Mouse (Mus musculus): Measurements from ENCODE around the gene Cbarp. TPM values are rescaled to one million over a fixed set of nuclear protein-coding genes. Genes with fewer than 3 reads are reported as not detected.

Gene Cbarp
- total RNA-seq, 2 experiments from 2014 or later, result 2.4 to 3.1 TPM

GRCm38 (mm10) chr10:80115290-80115943 lies 25.2 kb downstream of the Cbarp start, which contains the start of gene Stk11:
TSS of gene Stk11 (plus strand) at chr10:80115803.
- intact Hi-C loops (cut with DNase I), result loop anchor here (2.0 kb wide), 2 partner anchors 61 to 129 kb away; no protein-coding TSS in a partner anchor
- peak; percentile 99 for DNase-seq (ENCODE audit: low spot score)

- intact Hi-C loops (cut with DNase I), result loop anchor here (2.0 to 5.0 kb wide), 4 partner anchors 42 to 128 kb away; no protein-coding TSS in a partner anchor
Measured at GRCm38 (mm10) chr10:80114341-80115284, 26.0 kb downstream of the Cbarp start.

DNA sequence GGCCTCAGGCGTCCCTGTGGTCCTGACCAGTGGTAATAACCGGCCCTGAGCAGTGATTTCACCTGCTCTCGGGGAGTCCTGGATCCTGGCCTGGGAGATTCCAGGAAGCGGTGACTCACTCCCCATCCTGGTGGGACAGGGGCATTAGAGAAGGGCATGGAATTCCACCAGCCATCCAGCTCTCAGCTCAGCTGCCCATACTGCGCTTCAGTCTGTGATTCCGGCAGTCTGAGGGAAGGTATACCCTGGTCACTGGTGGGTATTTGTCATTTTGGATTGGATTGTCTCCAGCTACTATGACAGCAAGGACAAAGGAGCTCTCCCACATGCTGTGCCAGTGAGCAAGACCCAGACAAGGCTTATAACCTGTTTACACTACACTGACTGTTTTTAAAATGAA lies 33.0 kb downstream of the Cbarp start:
- intact Hi-C loops (cut with DNase I), result no loop called here
- no peak for DNase-seq (ENCODE audit: low spot score)

More at GRCm38 (mm10) chr10:80114341-80115284, 26.0 kb downstream of the Cbarp start:
- peak; percentile 82 for DNase-seq (ENCODE audit: low spot score)

- no peak for DNase-seq (ENCODE audit: low spot score)
- intact Hi-C loops (cut with DNase I), result no loop called here
Measured at GRCm38 (mm10) chr10:80105926-80106325, 34.7 kb downstream of the Cbarp start.

DNA sequence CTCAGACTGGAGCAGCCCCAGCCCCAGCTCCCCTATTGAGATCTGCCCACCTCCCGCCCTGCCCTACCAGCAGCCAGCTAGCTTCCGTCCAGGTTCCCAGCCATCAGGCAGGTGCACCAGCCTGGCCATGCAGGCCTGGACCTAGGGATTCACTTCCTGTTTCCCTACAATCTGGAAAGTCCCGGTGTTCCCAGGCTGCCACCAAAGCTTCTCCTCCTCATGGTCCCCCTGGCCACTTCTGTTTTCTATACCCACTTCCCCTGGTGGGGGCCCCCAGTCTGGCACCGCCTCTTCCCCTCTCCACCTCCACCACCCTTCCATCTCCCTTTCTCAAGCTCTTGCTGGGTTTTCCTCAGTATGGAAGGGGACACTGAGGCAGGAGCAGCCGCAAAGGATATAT lies 35.2 kb downstream of the Cbarp start, which contains the start of gene Sbno2:
Gene Sbno2, minus strand, starts transcription at position 112 of the 400 bp plus-strand sequence.
- intact Hi-C loops (cut with DNase I), result no loop called here
- no peak for DNase-seq (ENCODE audit: low spot score)

GRCm38 (mm10) chr10:80104181-80104580 lies 36.5 kb downstream of the Cbarp start:
- intact Hi-C loops (cut with DNase I), result no loop called here
- no peak for DNase-seq (ENCODE audit: low spot score)

- no peak for DNase-seq (ENCODE audit: low spot score)
- intact Hi-C loops (cut with DNase I), result no loop called here
Measured at GRCm38 (mm10) chr10:80103032-80103431, 37.6 kb downstream of the Cbarp start.

GRCm38 (mm10) chr10:80102216-80102915 lies 38.3 kb downstream of the Cbarp start:
- DNase-seq (ENCODE audit: low spot score), result peak; percentile 78
- intact Hi-C loops (cut with DNase I), result no loop called here

DNA sequence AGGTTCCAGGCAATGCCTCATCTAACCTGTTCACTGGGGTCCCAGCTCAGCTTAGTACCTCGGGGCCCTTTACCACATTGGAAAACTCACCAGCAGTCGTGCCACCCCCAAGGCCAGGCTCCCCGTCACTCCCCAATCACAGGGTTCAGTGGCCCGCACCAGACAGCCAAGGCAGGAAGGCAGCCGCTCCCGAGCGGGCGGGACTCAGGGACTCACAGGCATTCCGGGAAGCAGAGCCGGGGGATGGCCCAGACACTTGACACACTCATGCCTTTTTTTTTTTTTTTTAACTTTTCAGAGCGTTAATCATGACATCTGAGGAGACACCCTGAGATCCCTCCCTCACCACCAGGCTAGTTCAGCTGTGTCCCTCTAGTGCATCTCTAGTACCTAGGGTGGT lies 39.7 kb downstream of the Cbarp start:
- intact Hi-C loops (cut with DNase I), result no loop called here
- no peak for DNase-seq (ENCODE audit: low spot score)

- intact Hi-C loops (cut with DNase I), result no loop called here
- DNase-seq (ENCODE audit: low spot score), result no peak
Measured at GRCm38 (mm10) chr10:80098630-80099029, 42.0 kb downstream of the Cbarp start.

DNA sequence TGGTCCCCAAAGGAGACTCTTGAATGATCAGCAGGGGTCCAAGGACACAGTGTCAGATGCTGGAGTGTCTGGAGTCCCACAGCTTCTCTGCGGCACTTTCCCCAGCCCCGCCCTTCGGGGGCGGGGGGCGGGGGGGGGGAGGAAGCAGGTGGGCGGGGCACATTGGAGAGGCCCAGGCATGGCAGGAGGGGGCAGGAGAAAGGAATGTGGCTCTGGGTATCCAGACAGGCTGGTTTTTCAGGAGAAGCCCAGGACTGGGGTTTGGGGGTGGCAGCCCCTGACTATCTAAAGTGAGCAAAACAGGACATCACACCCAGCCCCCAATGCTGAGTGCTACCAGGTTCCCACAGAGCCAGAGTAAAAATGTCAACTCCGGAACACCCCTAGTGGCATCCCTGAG lies 43.4 kb downstream of the Cbarp start:
- intact Hi-C loops (cut with DNase I), result no loop called here
- no peak for DNase-seq (ENCODE audit: low spot score)

DNA sequence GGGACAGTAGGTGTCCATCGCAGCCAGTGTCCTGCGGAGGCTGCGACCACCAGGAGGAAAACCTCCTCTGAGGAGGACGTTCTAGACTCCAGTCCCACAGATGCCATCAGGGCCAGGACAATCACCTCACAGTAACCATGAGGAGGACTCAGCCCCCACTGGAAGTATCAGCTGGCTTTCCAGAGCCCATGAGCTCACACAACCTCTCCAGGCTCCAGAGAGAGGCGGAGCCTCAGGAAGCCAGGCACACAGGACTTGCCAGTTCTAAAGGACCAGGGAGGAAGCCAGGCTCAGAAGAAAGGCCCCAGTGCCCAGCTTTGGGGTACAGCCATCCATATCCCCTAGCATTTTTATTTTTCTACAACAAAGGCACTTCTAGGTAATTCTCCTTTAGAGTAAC lies 45.1 kb downstream of the Cbarp start:
- no peak for DNase-seq (ENCODE audit: low spot score)
- intact Hi-C loops (cut with DNase I), result no loop called here

GRCm38 (mm10) chr10:80094684-80095083 lies 46.0 kb downstream of the Cbarp start:
- intact Hi-C loops (cut with DNase I), result no loop called here
- DNase-seq (ENCODE audit: low spot score), result no peak

GRCm38 (mm10) chr10:80094085-80094484 lies 46.5 kb downstream of the Cbarp start:
- intact Hi-C loops (cut with DNase I), result no loop called here
- no peak for DNase-seq (ENCODE audit: low spot score)

GRCm38 (mm10) chr10:80092690-80093089 lies 47.9 kb downstream of the Cbarp start:
- DNase-seq (ENCODE audit: low spot score), result no peak
- intact Hi-C loops (cut with DNase I), result no loop called here

DNA sequence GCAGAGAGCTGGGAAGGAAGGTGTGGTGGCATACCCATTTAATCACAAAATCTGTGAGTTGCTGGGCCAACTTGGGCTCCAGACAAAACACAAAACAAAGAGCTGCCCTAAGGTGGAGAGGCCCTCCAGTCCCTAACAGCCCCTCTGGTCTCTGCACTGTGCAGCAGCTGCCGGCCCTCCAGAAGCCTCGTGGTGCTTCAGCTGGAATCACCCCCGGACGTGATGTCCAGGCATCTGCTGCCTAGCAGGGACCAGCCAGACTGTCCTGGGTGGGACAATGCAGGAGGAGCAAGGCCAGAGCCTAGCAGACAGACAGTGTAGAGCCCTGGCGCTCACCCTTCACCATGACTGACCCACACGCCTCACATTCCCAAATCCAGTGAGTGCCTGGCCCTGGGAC lies 49.1 kb downstream of the Cbarp start:
- intact Hi-C loops (cut with DNase I), result no loop called here
- DNase-seq (ENCODE audit: low spot score), result no peak

DNA sequence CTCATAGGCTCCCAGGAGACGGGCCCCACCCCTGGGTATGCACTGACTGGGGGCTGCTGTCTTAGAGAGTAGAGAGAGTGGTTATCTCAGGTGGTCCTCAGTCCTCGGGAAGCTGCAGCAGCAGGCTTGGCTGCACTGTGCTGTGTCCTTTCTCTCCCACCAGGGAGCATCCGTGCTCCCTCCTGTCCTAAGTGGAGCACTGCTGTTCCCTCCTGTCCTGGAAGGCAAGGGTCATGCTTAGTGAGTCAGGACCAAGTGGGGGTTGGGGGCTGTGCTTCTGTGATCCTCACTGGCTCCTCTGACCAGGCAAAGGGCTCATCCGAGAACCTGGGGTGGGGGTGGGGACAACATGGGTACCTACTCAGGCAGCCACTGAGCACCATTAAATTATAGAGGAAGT lies 51.5 kb downstream of the Cbarp start:
- no peak for DNase-seq (ENCODE audit: low spot score)
- intact Hi-C loops (cut with DNase I), result no loop called here

GRCm38 (mm10) chr10:80087483-80087882 lies 53.2 kb downstream of the Cbarp start:
- intact Hi-C loops (cut with DNase I), result no loop called here
- DNase-seq (ENCODE audit: low spot score), result no peak

- DNase-seq (ENCODE audit: low spot score), result no peak
- intact Hi-C loops (cut with DNase I), result no loop called here
Measured at GRCm38 (mm10) chr10:80086847-80087246, 53.8 kb downstream of the Cbarp start.

GRCm38 (mm10) chr10:80084817-80085487 lies 55.7 kb downstream of the Cbarp start:
- intact Hi-C loops (cut with DNase I), result no loop called here
- DNase-seq (ENCODE audit: low spot score), result no peak

Measured in heart, postnatal 25 days (tissue).